Mouse (Mus musculus) brown adipose tissue, adult 24 weeks (tissue): ENCODE measurements around the gene Znrf4. TPM values are rescaled to one million over a fixed set of nuclear protein-coding genes. Genes with fewer than 3 reads are reported as not detected.
A peak's percentile ranks its signal among the peaks of the same experiment; 100 is the strongest.

Experiments used
- H3K27ac ChIP-seq: fragments of 200-500 bp; replicated peaks from 2 replicates; pipeline ENCODE4 v1.5.1; 2012; ENCODE audit warnings: low read depth, mild to moderate bottlenecking, low read length
- H3K4me1 ChIP-seq: fragments of 200-500 bp; 2 replicates; pipeline ENCODE4 v1.6.1; 2012; ENCODE audit warnings: low read length, mixed read lengths; ENCODE audit not compliant: control insufficient read depth, insufficient read depth, insufficient read length
- H3K4me3 ChIP-seq: fragments of 200-500 bp; 2 replicates; pipeline ENCODE4 v1.5.1; 2012; ENCODE audit warnings: low read depth, mild to moderate bottlenecking, low read length, moderate library complexity; ENCODE audit not compliant: insufficient read depth
- polyA plus RNA-seq: library from polyadenylated mRNA; stranded (reverse); fragments of >200 nt; gene quantifications from 2 replicates; pipeline ENCODE4 v1.2.4, GENCODE M21; 2012; ENCODE audit not compliant: missing spikeins, insufficient read depth, insufficient read length

Gene Znrf4
- polyA plus RNA-seq, 1 experiment: not detected

DNA sequence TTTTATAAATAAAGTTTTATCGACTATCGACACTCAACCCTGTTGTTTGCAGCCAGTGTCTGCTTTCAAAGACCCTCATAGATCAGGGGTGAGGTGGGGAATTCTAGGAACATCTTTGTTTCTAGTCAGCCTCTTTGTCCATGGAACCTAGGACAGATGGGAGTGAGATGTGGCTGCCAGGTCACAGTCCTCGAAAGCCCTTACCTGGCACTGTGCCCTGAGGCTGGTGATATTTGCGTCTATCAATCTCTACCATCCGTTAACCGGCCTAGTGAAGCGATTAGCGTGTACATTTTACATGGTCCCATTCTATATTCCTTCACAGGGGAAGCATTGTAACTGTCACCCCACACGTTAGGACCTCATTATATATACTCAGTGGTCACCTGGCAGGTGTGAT lies 26.3 kb downstream of the Znrf4 start:
- Histone ChIP-seq H3K4me1 (no peaks in the 10 kb centered on the region), H3K4me3 (no peak overlapping the region), H3K27ac (no peak overlapping the region)

DNA sequence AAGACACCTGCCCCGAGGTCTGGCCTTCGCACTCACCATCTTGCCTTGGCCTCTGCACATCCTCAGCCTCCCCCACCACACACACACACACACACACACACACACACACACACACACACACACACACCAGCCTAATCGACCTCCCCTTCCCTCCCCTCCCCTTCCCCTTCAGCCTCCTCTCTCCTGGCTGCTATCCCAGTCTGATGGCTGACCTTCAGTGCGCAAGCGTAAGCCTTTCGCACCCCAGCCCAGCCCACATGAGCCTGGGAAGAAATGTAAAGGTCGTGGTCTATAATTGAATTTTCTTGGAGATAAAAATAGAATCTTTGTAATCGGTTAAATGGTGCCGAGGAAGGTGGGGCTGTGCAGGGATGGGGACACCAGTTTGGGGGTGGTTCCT lies 27.1 kb downstream of the Znrf4 start:
- Histone ChIP-seq H3K4me1 (no peaks in the 10 kb centered on the region), H3K27ac (no peak overlapping the region), H3K4me3 (no peak overlapping the region)

DNA sequence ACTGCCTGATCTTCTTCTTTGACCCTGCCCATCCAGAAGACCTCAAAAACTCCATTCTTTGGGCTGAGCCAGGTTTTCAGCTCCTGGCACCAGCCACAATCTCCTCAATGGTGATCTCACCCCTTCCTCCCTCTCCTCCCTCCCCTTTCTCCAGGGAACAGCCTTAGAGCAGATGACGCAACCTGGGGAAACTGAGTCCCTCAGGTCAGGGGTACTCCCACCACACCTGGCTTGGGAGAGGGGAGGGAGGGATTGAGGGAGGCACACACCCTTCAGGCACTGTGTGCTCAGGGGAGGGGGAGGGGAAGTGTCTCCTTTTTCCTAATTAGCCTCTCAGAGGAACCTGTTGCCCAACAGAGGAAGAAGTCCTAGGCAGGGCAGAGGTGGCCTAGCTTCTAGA lies 29.6 kb downstream of the Znrf4 start:
- no peak overlapping the region for H3K27ac ChIP-seq
- H3K4me3 ChIP-seq: no peak overlapping the region
- 0 out of 2 replicates have a peak, but pooled peaks cover 2% of the 10 kb centered on the region for H3K4me1 ChIP-seq

DNA sequence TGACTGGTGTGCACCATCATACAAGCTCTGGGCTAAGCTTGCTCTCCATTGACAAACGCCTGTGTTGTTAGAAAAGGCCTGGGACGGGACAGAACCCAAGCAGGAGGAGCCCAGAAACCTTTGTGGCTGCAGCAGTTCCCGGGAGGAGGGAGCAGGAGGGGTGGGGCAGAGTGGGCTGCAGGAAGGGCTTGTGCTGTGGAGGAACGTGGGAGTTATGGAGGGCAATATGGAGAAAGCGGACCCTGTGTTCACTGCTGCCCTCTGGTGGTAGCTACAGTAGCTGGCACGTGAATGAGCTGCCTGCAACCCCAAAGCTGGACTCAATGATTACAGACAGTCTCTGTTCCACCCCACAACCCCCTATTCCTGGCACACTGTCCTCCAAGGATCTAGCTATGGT lies 32.9 kb downstream of the Znrf4 start:
- Histone ChIP-seq H3K4me3 (no peak overlapping the region), H3K27ac (no peak overlapping the region)

DNA sequence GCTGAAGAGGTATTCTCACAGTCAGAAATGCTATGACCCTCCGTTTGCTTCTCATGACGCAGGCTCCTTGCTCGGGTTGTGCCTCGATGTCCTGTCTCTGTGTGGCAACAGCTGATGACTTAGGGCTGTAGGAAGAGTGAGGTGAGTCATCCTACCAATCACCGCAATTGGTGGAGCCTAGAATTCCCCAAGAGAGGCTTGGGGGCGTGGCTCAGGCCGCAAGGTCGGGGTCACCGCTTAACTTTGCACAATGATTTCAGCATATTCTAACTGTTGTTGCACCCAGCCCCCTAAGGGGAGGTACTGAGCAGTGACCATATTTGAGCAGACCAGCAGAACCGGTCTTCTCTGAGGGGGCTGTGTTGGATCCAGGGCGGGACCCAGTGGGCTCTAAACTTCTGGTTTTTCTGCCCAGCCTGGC lies 34.0 kb downstream of the Znrf4 start:
- Histone ChIP-seq H3K4me1 (peaks cover 2% of the 10 kb centered on the region; the same call in 1 of the 2 replicates), H3K27ac (no peak overlapping the region)

More for the DNA sequence above, 32.9 kb downstream of the Znrf4 start:
- H3K4me1 ChIP-seq: peaks cover 2% of the 10 kb centered on the region; the same call in 1 of the 2 replicates

DNA sequence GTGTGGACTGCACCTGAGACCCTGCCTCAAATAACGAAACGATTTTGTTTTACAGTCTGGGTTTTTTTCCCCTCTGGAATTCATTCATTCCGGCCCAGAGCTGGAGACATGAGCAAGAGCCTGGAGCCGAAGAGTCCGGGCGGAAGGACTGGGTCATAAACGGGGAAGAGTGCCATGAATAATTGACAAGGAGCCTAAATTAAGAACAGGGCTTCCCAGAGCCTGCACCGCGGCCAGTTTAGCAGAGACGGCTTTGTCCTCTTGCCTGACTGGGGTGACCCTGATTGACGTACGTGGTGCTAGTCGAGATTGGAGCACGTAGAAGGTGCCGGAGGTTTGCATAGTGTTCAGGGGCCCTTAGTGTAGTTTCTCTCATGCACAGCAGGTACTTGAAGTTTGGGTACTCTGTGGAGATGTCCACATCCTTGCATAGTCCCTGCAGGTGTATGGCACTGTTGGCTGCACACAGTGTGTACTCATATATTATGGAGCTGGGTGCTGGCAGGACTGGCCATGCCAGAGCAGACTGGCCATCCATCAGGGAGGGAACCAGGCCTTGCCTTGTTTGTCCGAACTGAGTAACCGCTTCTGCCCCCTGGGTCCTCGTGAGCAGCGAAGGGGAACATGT lies 34.9 kb downstream of the Znrf4 start:
- H3K4me1 ChIP-seq: peaks cover 2% of the 10 kb centered on the region; the same call in 1 of the 2 replicates
- H3K4me3 ChIP-seq: no peak overlapping the region

More for the DNA sequence above, 34.0 kb downstream of the Znrf4 start:
- H3K4me3 ChIP-seq: no peak overlapping the region

DNA sequence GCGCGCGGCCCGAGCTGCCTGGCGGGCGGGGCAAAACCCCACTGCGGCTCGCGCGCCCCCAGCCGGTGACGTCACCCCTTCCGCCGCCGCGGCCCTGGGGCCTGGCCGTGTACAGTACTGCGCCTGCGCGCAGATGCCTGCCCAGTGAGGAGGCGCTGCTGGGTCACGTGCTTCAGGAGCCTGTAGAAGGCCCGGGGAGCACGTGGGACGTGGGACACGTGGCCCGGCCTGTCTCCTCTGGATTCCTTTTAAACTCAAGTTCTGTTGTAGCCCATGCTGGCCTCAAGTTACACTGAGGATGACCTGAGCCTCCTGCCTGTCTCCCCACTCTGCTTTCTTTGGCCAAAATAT lies 35.9 kb downstream of the Znrf4 start, which contains the start of gene Ptprs:
Gene Ptprs (minus strand): TSS at position 82 of the 351 bp plus-strand sequence.
- Histone ChIP-seq H3K4me1 (peaks cover 2% of the 10 kb centered on the region; the same call in 1 of the 2 replicates), H3K27ac (no peak within 1 kb of the TSS), H3K4me3 (peak within 1 kb of the TSS; percentile 63)

More for the DNA sequence above, 34.9 kb downstream of the Znrf4 start:
- no peak overlapping the region for H3K27ac ChIP-seq

DNA sequence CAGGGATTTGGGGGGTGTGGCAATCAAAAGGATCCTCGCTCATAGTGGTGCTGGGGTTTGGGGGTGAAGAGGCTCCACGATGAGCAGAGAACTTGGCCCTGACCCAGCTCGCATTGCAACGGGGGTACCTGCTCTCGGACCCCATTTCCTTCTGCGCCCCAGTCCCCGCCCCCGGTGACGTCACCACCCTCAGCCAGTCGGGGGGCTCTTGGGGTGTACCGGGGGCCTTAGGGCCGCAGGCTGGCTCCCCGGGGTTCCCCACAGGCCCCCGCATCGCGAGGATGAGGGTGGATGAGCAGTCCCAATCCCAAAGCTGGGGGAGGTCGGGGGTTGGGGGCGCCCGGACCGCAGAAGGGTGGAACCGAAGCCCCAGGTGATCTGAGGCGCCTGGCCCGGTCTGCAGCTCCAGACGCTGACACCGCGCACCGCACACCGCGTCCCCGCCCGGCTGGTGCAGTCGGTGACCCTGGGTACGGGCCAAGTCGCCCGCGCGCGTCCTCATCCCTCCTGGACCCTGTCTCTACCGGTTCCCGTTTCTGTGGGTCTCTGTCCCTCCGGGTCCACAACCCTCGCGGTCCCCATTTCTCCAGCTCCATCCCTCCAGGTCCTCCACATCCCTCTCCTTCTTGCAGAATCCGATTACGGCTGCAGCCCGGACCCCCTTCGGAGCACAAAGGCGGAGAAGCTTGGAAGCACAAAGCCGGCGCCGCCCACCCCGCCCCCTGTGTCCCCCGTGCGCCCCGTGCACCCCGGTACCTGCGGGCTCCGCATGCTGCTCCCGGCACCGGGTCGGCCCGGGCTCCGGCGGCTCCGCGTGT lies 36.4 kb downstream of the Znrf4 start:
- H3K4me1 ChIP-seq: peaks cover 2% of the 10 kb centered on the region; the same call in 1 of the 2 replicates
- no peak overlapping the region for H3K27ac ChIP-seq
- peak overlapping the region; percentile 63 for H3K4me3 ChIP-seq

DNA sequence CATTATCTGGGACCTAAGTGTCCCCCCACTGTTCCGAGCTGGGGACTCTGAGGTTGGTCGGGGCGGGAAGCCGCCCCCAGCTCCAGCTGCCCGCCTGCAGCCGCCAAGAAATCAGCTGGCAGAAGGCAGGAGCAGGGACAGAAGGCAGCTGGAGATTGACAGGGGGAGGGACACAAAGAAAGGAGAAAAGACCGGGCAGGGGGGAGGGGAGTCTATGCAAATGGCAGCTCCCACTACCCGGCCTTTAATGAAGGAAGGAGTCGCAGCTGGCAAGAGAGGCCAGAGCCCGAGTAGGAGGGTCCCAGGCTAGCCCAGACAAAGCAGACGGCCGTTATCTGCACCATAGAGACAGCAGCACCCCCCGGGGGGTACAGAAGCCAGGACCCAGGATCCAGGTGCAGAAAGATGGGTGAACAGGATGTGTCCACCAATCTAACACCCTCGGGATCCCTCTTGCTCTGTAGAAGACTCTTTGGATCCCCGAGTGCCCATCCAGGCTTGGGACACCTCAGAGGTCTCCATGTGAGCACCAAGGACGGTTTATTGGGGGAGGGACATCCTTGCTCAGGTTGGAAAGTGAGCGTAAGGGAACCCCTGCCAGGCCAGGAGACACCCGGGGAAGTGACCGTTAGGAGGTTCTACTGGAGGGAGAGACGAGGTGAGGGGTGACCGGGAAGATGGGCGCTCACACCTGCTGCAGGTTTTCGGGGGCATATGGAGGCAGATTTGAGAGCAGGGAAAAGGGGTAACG lies 37.2 kb downstream of the Znrf4 start:
- no peak overlapping the region for H3K27ac ChIP-seq
- peak overlapping the region; percentile 63 for H3K4me3 ChIP-seq
- H3K4me1 ChIP-seq: peaks cover 2% of the 10 kb centered on the region; the same call in 1 of the 2 replicates

DNA sequence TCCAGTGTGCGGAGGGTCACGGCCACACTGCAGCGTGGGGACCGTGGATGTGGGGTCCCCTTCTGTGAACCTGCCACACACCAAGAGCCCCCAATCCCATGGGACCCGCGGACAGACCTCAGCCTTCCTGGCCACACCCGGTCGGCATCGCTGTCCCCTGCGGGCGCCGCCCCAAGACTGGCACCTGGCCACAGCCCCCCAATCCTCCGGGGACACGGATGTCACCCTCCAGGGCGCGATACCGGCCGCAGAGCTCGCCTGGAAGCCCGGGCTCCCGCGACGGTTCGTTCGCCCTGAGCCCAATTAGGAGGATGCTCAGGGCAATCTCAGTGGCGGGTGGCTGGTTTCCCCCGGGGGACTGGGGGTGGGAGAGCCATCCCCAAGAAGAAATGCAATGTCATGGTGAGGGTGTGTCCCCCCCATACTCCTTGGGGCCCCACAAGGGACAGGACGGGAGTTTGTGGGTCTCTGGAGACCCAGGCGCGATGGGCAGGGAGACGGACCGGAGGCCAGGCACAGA lies 37.9 kb downstream of the Znrf4 start:
- H3K4me1 ChIP-seq: peaks cover 2% of the 10 kb centered on the region; the same call in 1 of the 2 replicates
- H3K27ac ChIP-seq: no peak overlapping the region
- H3K4me3 ChIP-seq: peak overlapping the region; percentile 16; the same call in 1 of the 2 replicates

DNA sequence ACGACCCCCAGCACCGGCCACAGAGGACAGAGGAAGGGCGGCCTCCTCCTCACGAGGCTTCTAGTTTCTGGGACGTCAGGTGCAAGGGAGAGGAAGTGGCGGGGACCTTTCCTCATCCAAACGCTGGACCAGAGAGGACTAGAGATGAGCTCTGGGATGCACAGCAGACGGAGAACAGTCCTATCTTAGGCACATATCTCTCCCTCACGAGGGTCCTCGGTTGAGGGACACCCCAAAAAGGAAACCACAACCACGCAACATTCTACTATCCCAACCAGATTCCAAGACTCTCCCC lies 38.7 kb downstream of the Znrf4 start:
- Histone ChIP-seq H3K4me3 (peak overlapping the region; percentile 1; the same call in 1 of the 2 replicates), H3K27ac (no peak overlapping the region), H3K4me1 (peaks cover 2% of the 10 kb centered on the region; the same call in 1 of the 2 replicates)

DNA sequence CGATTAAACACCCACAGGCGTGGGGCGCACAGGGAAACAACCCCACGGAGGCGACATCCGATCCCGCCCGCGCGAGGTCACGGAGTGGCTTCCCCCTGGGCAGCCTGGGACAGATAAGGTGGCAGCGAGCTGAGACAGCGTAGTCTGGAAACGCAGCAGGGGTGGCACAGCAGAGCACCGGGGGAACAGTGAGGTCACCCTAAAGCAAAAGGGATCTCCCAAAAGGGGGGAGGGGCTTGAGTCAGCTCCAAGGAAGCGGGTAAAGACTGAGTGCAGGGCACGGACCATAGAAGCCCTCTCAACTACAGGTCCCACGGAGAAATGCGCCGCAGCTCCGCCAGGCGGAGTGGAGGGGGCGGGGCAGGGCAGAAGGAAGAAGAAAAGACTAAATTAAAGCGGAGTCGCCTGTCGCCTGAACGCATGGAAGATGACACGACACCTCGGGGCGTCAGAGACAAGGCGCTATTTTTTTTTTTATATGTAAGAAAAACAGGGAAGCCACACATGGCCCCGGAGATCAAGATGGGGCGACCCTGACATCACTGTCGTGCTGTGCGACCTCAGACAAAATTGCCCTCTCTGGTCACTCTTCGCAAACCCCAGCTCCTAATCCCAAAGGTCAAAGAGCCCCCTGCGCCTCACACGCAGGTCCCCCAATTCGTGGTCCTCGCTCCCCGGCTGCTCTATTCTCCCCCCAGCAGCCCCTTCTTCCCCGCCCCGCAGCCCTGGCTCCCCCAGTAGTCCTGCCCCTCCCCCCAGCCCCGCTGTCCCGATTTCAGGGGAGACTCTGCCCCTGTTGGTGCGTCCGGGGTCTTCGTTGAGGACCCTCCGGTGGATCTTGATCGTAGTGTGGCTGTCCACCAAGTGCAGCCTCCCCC lies 39.3 kb downstream of the Znrf4 start:
- Histone ChIP-seq H3K4me3 (peak overlapping the region; percentile 46), H3K27ac (no peak overlapping the region), H3K4me1 (no peaks in the 10 kb centered on the region; the same call in 1 of the 2 replicates)

DNA sequence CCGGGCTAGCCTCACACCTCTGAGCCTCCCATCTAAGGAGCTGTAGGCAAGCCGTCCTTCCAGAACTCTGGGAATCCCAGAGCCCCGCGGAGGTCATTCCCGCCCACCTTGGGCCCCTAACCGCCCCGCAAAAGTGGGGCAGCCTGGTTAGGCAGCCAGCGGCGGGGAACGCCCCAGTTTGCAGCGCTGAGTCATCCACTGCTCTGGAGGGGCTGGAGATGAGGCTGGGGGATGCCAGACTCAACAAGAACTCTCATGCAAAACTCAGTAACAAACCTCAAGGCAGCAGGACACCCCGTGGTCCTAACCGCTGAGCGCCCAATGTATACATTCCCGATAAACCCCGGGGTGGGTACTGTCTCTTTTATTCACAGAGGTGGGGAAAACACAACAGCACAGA lies 40.1 kb downstream of the Znrf4 start:
- Histone ChIP-seq H3K27ac (no peak overlapping the region), H3K4me1 (no peaks in the 10 kb centered on the region; the same call in 1 of the 2 replicates), H3K4me3 (peak overlapping the region; percentile 46; the same call in 1 of the 2 replicates)

DNA sequence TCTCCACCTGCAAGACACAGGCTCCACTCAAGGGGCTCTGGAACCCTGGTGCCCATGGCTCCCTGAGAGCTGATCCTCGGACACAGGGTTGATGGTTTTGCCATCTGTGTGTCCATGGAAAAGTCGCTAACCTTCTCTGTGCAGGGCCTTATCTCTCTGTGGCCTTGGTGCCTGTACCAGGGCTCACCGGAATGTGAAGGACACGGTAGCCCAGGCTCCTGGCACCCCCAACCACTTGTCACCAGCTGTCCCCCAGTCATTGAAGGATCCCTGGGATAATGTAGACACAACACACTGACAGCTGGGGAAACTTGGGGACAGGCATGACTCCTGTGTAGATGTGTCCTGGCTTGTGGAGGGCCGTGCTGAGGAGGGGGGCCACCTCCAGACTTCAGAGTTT lies 41.1 kb downstream of the Znrf4 start:
- H3K4me3 ChIP-seq: no peak overlapping the region
- H3K27ac ChIP-seq: no peak overlapping the region
- H3K4me1 ChIP-seq: no peaks in the 10 kb centered on the region; the same call in 1 of the 2 replicates
